ENCODE assay signal across 13 mouse cellular contexts in the genomic region with DNA sequence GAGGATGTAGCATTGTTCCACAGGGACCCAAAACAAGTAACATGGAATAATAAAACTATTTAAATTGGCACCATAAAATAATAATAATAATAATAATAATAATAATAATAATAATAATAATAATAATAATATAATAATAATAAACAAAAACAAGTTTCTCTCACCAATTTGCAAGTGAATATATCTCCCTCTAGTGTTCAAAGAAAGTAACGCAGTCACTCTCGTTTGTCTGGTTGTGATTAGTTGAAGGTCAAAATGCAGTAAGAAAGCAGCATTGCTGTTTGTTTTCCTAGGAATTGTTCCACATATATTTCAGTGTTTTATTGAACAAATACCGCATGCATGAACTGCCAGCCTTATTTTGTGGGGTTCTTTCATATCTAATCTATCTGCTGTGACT. TPM values are rescaled to one million over a fixed set of nuclear protein-coding genes. Genes with fewer than 3 reads are reported as not detected.
DNase-seq lines count a peak whose midpoint lies in the region; ATAC-seq and TF ChIP-seq lines count a peak whose summit lies in the region.
"Not testable (repeated sequence)": the region's sequence is repeated elsewhere in the genome, so short reads cannot be mapped to it uniquely, and the experiment has no call there.
"Had no signal": no experiment of that assay in that cellular context is flagged by ENCODE, and none has a peak within 500 bp of the region (broad histone marks: within the 10 kb centered on the region; RNA-seq: fewer than 3 reads in every experiment).

No protein-coding gene starts in this region.

- H3K9ac ChIP-seq in heart, adult 2 months (ENCODE audit: low read depth, low read length); lung, embryonic 14.5 days: not testable (repeated sequence)

- H3K27ac ChIP-seq in heart, adult 2 months; kidney, adult 2 months (ENCODE audit: insufficient read depth, low read depth, low read length); lung, embryonic 14.5 days (ENCODE audit: low read depth): not testable (repeated sequence)

- intact Hi-C loops in heart, adult 2 months (cut with DNase I), result not testable (repeated sequence)

- not testable (repeated sequence) for TF ChIP-seq EP300 in heart, adult 2 months (IDR thresholded peaks at IDR 0.05; ENCODE audit: insufficient read depth, low read depth, low read length)

- WGBS in heart, adult 2 months, result 16% methylated on average over 3 of the region's 3 CpGs
- WGBS in kidney, adult 2 months, result 16% methylated on average over 3 of the region's 3 CpGs
- WGBS in lung, embryonic 14.5 days, result 20% methylated on average over 3 of the region's 3 CpGs

- H3K27me3 ChIP-seq in heart, adult 2 months (ENCODE audit: control insufficient read depth, insufficient read depth, low read length); kidney, adult 2 months (replicated peaks; ENCODE audit: control insufficient read depth, insufficient read depth, low read length); lung, embryonic 14.5 days (ENCODE audit: insufficient read depth, low read length): not testable (repeated sequence)

- H3K36me3 ChIP-seq in heart, adult 2 months (ENCODE audit: control insufficient read depth, insufficient read depth, low read length); kidney, adult 2 months (ENCODE audit: control insufficient read depth, insufficient read depth, low read length); lung, embryonic 14.5 days (ENCODE audit: insufficient read depth): not testable (repeated sequence)

- H3K9me3 ChIP-seq in lung, embryonic 14.5 days (ENCODE audit: low read depth, low read length), result not testable (repeated sequence)

- H3K4me3 ChIP-seq in heart, adult 2 months; kidney, adult 2 months (ENCODE audit: insufficient read depth, low read depth, low read length); lung, embryonic 14.5 days (ENCODE audit: low read depth, low read length): not testable (repeated sequence)

- not testable (repeated sequence) for H3K79me2 ChIP-seq in heart, adult 2 months (replicated peaks; ENCODE audit: control insufficient read depth, insufficient read depth, low read length)

- H3K4me1 ChIP-seq in heart, adult 2 months (ENCODE audit: control insufficient read depth, insufficient read depth, low read length); kidney, adult 2 months (ENCODE audit: control insufficient read depth, insufficient read depth, low read length); lung, embryonic 14.5 days (ENCODE audit: insufficient read depth): not testable (repeated sequence)

- not testable (repeated sequence) for TF ChIP-seq POLR2A in brain, embryonic 14.5 days (IDR thresholded peaks at IDR 0.05; ENCODE audit: borderline replicate concordance, extremely low read depth, insufficient read depth, insufficient read length, poor library complexity, severe bottlenecking); heart, adult 2 months (IDR thresholded peaks at IDR 0.05; ENCODE audit: insufficient read depth, low read depth, low read length); kidney, adult 2 months (IDR thresholded peaks at IDR 0.05; ENCODE audit: low read depth, low read length)

- H3K4me2 ChIP-seq in lung, embryonic 14.5 days, result not testable (repeated sequence)

- not testable (repeated sequence) for ATAC-seq in lung, embryonic 14.5 days (ENCODE audit: insufficient read depth)

- DNase-seq in A20 (ENCODE audit: low read depth, low spot score) (peak; percentile 42), MN1 (ENCODE audit: low spot score) (peak; percentile 20)
- peak; percentile 63 for DNase-seq in brain, embryonic 14.5 days (ENCODE audit: low read depth)
- peak; percentile 38 for DNase-seq in embryo, embryonic 9.5 days (ENCODE audit: extremely low spot score)
- not testable (repeated sequence) for DNase-seq in heart, adult 2 months
- DNase-seq in kidney, adult 2 months, result peak; percentile 23
- DNase-seq in lung, embryonic 14.5 days, result peak; percentile 84
- peak; percentile 3 for DNase-seq in retina, adult 2 months (ENCODE audit: low read depth, low spot score)

- not testable (repeated sequence) for TF ChIP-seq CTCF in brain, embryonic 14.5 days (IDR thresholded peaks at IDR 0.05; ENCODE audit: borderline replicate concordance, extremely low read depth, insufficient read depth, insufficient read length); kidney, adult 2 months (conservative IDR thresholded peaks at IDR 0.05; ENCODE audit: insufficient read depth, insufficient read length, low read depth, low read length)
- TF ChIP-seq CTCF in heart, adult 2 months (IDR thresholded peaks at IDR 0.05), result peak; percentile 70
- TF ChIP-seq CTCF in lung, embryonic 14.5 days (IDR thresholded peaks at IDR 0.05; ENCODE audit: low read depth), result peak; percentile 63

RNA-seq across cellular contexts. Expression of a gene that starts 8.4 kb away (rescaled TPM):
- 0.34 and 0.59 TPM in 2 replicates for polyA plus RNA-seq in brain, embryonic 14.5 days (2012; rRNA removed)
- total RNA-seq in heart, adult 2 months (2021), result under 1 TPM; 0.02 to 0.05 TPM
- 0.02 and 0.03 TPM in 2 replicates for polyA plus RNA-seq in heart, adult 2 months (2012; rRNA removed)
- 0.09 and 0.11 TPM in 2 replicates for polyA plus RNA-seq in kidney, adult 2 months (2012; rRNA removed)
- polyA plus RNA-seq in lung, embryonic 14.5 days (2014; fragmentation: Nextera tagmentation; extraction: Ambion mirVana), result 0.05 and 0.08 TPM in 2 replicates
- total RNA-seq: heart, postnatal 36 days; megakaryocyte, adult 5-6 weeks had no signal
- polyA plus RNA-seq: C2C12; inflammation-experienced regulatory T-cells, adult 6 months; spleen, adult 2 months had no signal
